13 mouse cellular contexts compared by ENCODE assay signal in the genomic region with DNA sequence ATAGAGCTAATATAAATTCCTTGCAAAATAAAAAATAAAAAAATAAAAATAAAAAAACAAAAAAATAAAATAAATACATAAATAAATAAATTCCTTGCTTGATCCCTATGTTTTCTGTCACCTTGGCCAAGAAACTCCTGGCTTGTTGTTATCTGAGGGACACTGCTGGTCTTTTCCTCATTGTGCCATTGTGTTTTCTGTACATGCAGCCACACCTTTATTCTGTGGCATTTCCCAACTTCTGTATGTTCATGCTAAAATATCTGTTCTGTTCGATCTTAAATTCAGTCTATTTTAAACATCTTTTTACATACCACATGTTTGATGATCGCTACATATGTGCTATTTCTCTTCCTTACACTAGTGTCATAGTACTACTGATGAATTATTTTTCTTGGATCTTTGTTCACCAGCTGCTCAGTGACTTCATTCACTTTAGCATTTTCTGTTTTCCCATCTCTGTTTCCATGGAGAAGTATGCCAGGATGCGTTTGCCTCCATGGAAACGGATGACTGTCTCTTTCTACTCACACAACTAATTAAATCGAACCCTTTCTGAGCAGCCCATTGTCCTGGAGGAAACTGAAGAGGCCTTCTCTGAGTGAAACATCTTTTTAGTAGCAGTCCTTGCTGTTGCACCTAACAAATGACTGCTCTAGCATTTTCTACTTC. TPM values are rescaled to one million over a fixed set of nuclear protein-coding genes. Genes with fewer than 3 reads are reported as not detected.
A peak's percentile ranks its signal among the peaks of the same experiment; 100 is the strongest.
DNase-seq lines count a peak whose midpoint lies in the region; ATAC-seq lines count a peak whose summit lies in the region.
"Had no signal": no experiment of that assay in that cellular context is flagged by ENCODE, and none has a peak within 500 bp of the region (broad histone marks: within the 10 kb centered on the region; RNA-seq: fewer than 3 reads in every experiment).

No protein-coding gene starts in this region.

- H3K36me3 ChIP-seq in hindbrain, embryonic 15.5 days: no peaks in the 10 kb centered on the region
- H3K36me3 ChIP-seq in midbrain, embryonic 14.5 days (ENCODE audit: control insufficient read depth, insufficient read depth, low read length): no peaks in the 10 kb centered on the region

- WGBS in hindbrain, embryonic 15.5 days: 17% methylated on average over 5 of the region's 5 CpGs
- WGBS in midbrain, embryonic 14.5 days: 15% methylated on average over 5 of the region's 5 CpGs

- no peaks in the 10 kb centered on the region for H3K27me3 ChIP-seq in hindbrain, embryonic 15.5 days
- H3K27me3 ChIP-seq in midbrain, embryonic 14.5 days (ENCODE audit: control insufficient read depth, insufficient read depth, low read length): no peaks in the 10 kb centered on the region
- H3K27me3 ChIP-seq: CH12.LX; megakaryocyte, embryonic 14.5 days had no signal

- H3K4me1 ChIP-seq in hindbrain, embryonic 15.5 days (replicated peaks): 0 out of 2 replicates have a peak, but pooled peaks cover 3% of the 10 kb centered on the region
- peaks cover 10% of the 10 kb centered on the region for H3K4me1 ChIP-seq in midbrain, embryonic 14.5 days (ENCODE audit: control insufficient read depth, insufficient read depth, low read length)

- H3K27ac ChIP-seq in hindbrain, embryonic 15.5 days (replicated peaks): 0 out of 2 replicates have a peak overlapping the region, but pooled peaks have one; percentile 32
- H3K27ac ChIP-seq in midbrain, embryonic 14.5 days (replicated peaks; ENCODE audit: low read depth, low read length): peak overlapping the region; percentile 60; the same call in 1 of the 2 replicates
- H3K27ac ChIP-seq: heart, adult 2 months; kidney, postnatal 0 days had no signal

- no peaks in the 10 kb centered on the region for H3K9me3 ChIP-seq in hindbrain, embryonic 15.5 days
- H3K9me3 ChIP-seq in midbrain, embryonic 14.5 days (ENCODE audit: control insufficient read depth, low read length): no peaks in the 10 kb centered on the region

- no peak overlapping the region for H3K9ac ChIP-seq in hindbrain, embryonic 15.5 days
- no peak overlapping the region for H3K9ac ChIP-seq in midbrain, embryonic 14.5 days (replicated peaks; ENCODE audit: low read length)

- no peak overlapping the region for H3K4me2 ChIP-seq in hindbrain, embryonic 15.5 days
- no peak overlapping the region for H3K4me2 ChIP-seq in midbrain, embryonic 14.5 days (ENCODE audit: low read length)

- peak; percentile 25 for DNase-seq in MN1 (ENCODE audit: low spot score)
- DNase-seq in embryo, embryonic 10.5 days (ENCODE audit: low spot score): peak; percentile 77
- peak; percentile 74 for DNase-seq in midbrain, embryonic 14.5 days
- no peak for DNase-seq in kidney, adult 18-20 months
- no peak for DNase-seq in spleen, postnatal 14 days (ENCODE audit: low spot score in 2 of 2)
- no peak for DNase-seq in ovary, adult 18-20 months (ENCODE audit: low spot score)
- no peak for DNase-seq in urinary bladder, postnatal 4 days (ENCODE audit: low spot score in 2 of 2)
- DNase-seq: cerebellum, adult 2 months; heart, adult 2 months had no signal

- no peak overlapping the region for H3K4me3 ChIP-seq in hindbrain, embryonic 15.5 days
- no peak overlapping the region for H3K4me3 ChIP-seq in midbrain, embryonic 14.5 days (replicated peaks; ENCODE audit: low read depth, low read length)
- H3K4me3 ChIP-seq: heart, adult 2 months; megakaryocyte, embryonic 14.5 days had no signal

- ATAC-seq in hindbrain, embryonic 15.5 days (ENCODE audit: low FRiP score, low read depth): peak; percentile 78; the same call in 1 of the 2 replicates
- no peak; the same call in 1 of the 2 replicates for ATAC-seq in midbrain, embryonic 14.5 days (ENCODE audit: low FRiP score, low TSS enrichment)

RNA-seq across cellular contexts. Expression of a gene that starts 7.7 kb away (rescaled TPM):
- polyA plus RNA-seq in hindbrain, embryonic 15.5 days (2015; fragmentation: Nextera tagmentation; extraction: Ambion mirVana): 6.1 and 7.1 TPM in 2 replicates
- 3.9 and 5.3 TPM in 2 replicates for polyA plus RNA-seq in midbrain, embryonic 14.5 days (2014; fragmentation: Nextera tagmentation; extraction: Ambion mirVana)

RNA-seq across cellular contexts. Expression of a gene that starts 7.9 kb away (rescaled TPM):
- polyA plus RNA-seq in hindbrain, embryonic 15.5 days (2015; fragmentation: Nextera tagmentation; extraction: Ambion mirVana): 60.6 and 62.0 TPM in 2 replicates
- 47.4 and 59.6 TPM in 2 replicates for polyA plus RNA-seq in midbrain, embryonic 14.5 days (2014; fragmentation: Nextera tagmentation; extraction: Ambion mirVana)

Comparison
In these comparisons a context has a peak if more than half of its experiments do, and no peak if none do; other contexts are left out.
1. DNase-seq: peak in MN1 (single experiment), embryo, embryonic 10.5 days (single experiment) and midbrain, embryonic 14.5 days (single experiment); none in kidney, adult 18-20 months (single experiment), spleen, postnatal 14 days (0 of 2), ovary, adult 18-20 months (single experiment) and urinary bladder, postnatal 4 days (0 of 2).